Mouse (Mus musculus): Measurements from ENCODE around the gene Gpc4. TPM values are rescaled to one million over a fixed set of nuclear protein-coding genes. Genes with fewer than 3 reads are reported as not detected.
A peak's percentile ranks its signal among the peaks of the same experiment; 100 is the strongest.

Gene Gpc4
- polyA plus RNA-seq (2016; fragmentation: Nextera tagmentation; extraction: Ambion mirVana) = 60.4 and 74.1 TPM in 2 replicates

GRCm38 (mm10) chrX:52164738-52165554 is at the start of gene Gpc4:
Gpc4 (minus strand) TSS chrX:52165252.
- Histone ChIP-seq H3K27ac (peak within 1 kb of the TSS; percentile 77), H3K27me3 (no peaks in the 10 kb centered on the region; the same call in 1 of the 2 replicates)
- 21% methylated on average over 47 of the region's 76 CpGs for WGBS

DNA sequence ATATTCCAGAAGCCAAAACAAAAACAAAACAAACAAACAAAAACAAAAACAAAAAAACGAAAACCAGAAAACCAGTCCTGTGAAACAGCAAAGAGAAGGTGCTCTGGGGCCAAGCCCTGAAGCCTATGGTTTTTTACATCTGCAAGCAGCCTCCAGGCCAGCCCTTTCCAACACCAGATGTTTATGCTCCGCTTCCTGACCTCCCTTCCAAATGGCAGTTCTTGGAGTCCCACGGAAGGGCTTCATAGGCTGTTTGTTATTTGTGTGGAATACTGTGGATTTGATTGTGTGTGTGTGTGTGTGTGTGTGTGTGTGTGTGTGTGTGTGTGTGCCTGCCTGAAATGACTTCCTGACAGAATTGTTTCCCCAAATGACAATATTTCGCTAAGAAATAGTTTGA is 47.8 kb upstream of the Gpc4 start:
- WGBS = 66% methylated on average over 4 of the region's 4 CpGs

More at GRCm38 (mm10) chrX:52164738-52165554, at the start of gene Gpc4:
- Histone ChIP-seq H3K36me3 (replicated peaks) (no peaks in the 10 kb centered on the region), H3K4me1 (peaks cover 8% of the 10 kb centered on the region; the same call in 1 of the 2 replicates), H3K4me2 (peak within 1 kb of the TSS; percentile 63), H3K9me3 (no peaks in the 10 kb centered on the region), H3K4me3 (replicated peaks) (peak within 1 kb of the TSS; percentile 57), H3K9ac (peak within 1 kb of the TSS; percentile 77)
- ATAC-seq (ENCODE audit: low FRiP score) = peak; percentile 93

GRCm38 (mm10) chrX:52199836-52200235 is 34.8 kb upstream of the Gpc4 start:
- Histone ChIP-seq H3K27ac (no peak overlapping the region), H3K4me2 (no peak overlapping the region), H3K36me3 (replicated peaks) (no peaks in the 10 kb centered on the region), H3K9ac (no peak overlapping the region), H3K27me3 (peaks cover 3% of the 10 kb centered on the region; the same call in 1 of the 2 replicates), H3K4me3 (replicated peaks) (no peak overlapping the region), H3K4me1 (peaks cover 5% of the 10 kb centered on the region), H3K9me3 (no peaks in the 10 kb centered on the region)
- no peak for ATAC-seq (ENCODE audit: low FRiP score)
- 21% methylated on average over 6 of the region's 6 CpGs for WGBS

More for the DNA sequence above, 47.8 kb upstream of the Gpc4 start:
- Histone ChIP-seq H3K36me3 (replicated peaks) (no peaks in the 10 kb centered on the region), H3K4me1 (no peaks in the 10 kb centered on the region), H3K9ac (no peak overlapping the region), H3K27ac (no peak overlapping the region), H3K9me3 (no peaks in the 10 kb centered on the region), H3K4me3 (replicated peaks) (no peak overlapping the region), H3K27me3 (peaks cover 13% of the 10 kb centered on the region; the same call in 1 of the 2 replicates), H3K4me2 (no peak overlapping the region)
- ATAC-seq (ENCODE audit: low FRiP score) = no peak

DNA sequence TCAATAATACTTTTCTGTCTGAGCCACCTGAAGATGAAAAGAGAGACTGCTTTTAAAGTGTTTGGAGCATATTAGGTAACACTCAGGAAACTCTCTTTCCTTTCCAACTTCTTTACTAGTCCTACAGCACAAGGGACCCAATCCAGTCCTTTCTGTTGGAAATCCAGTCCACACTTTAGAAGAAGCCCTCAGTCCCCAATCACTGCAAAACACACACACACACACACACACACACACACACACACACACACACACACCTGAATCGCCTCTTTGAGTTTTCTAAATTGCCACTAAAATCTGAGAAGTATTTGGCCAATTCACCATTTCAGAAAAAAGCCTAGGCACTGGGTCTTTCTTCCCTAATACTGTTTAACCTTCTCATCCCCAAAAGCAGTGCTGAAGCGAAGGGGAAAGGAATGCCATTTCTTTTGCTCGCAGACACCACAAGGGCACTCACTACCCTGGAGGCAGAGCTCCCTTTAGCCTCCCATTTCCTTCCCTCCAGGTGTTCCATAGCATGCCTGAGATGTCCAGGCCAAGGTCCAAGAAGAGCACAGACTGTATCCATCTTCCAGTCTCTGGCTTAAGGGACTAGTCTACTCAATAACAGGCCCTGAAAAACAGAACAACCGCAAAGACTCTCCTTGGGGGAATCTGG is 28.4 kb upstream of the Gpc4 start:
- no peak overlapping the region for H3K4me3 ChIP-seq (replicated peaks)
- peaks cover 8% of the 10 kb centered on the region for H3K4me1 ChIP-seq
- no peak for ATAC-seq (ENCODE audit: low FRiP score)
- WGBS = 31% methylated on average over 4 of the region's 4 CpGs
- no peaks in the 10 kb centered on the region for H3K27me3 ChIP-seq
- no peak overlapping the region for H3K27ac ChIP-seq
- H3K4me2 ChIP-seq = no peak overlapping the region
- H3K36me3 ChIP-seq (replicated peaks) = no peaks in the 10 kb centered on the region
- no peak overlapping the region for H3K9ac ChIP-seq
- H3K9me3 ChIP-seq = no peaks in the 10 kb centered on the region

GRCm38 (mm10) chrX:52189094-52189493 is 24.0 kb upstream of the Gpc4 start:
- Histone ChIP-seq H3K4me2 (no peak overlapping the region), H3K27me3 (peaks cover 16% of the 10 kb centered on the region), H3K9ac (no peak overlapping the region), H3K4me1 (peaks cover 11% of the 10 kb centered on the region), H3K4me3 (replicated peaks) (no peak overlapping the region), H3K36me3 (replicated peaks) (no peaks in the 10 kb centered on the region), H3K9me3 (no peaks in the 10 kb centered on the region), H3K27ac (no peak overlapping the region)
- 18% methylated on average over 4 of the region's 4 CpGs for WGBS
- peak; percentile 60; the same call in 1 of the 2 replicates for ATAC-seq (ENCODE audit: low FRiP score)

DNA sequence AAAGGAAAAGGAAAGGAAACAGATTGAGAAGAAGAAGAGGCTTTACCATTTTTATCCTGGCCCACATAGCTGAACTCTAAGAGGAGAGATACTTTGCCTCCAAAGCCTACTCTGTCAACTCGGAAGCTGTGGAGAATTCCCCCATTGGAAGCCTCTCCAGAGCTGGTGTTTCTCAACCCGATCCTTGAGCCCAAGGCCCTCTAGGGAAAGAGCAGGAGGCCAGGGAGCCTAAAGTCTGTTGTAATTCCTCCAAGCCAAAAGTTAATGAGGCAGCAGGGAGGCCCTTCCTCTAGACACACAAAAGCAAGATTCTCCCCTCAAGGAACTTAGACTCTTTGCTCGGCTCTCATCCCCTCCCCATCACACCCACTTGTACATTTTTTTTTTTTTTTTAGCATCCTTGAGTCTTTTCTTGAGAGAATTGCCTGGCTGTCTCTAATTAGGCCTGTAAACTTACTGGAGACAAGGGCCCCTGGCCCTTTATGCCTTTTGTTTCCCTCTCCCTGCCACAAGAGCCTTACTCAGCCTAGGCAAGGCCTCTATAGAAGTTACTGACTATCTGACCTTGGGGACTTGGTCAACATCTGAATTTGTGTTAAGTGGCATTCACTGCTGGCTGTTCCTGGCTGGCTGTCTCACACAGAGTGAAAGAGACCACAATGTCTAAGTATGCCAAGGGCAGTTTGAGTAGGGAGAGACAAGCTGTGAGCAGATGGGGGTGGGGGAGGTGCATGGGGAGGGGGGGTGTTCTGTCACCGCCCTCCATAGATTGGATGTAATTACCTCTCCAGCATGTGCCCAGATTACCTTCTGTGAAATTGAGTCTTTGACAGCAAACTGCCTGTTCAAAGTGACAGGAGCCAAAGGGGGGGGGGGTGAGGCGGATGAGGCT is 18.7 kb upstream of the Gpc4 start:
- peaks cover 16% of the 10 kb centered on the region for H3K27me3 ChIP-seq
- peaks cover 5% of the 10 kb centered on the region for H3K4me1 ChIP-seq
- WGBS = 26% methylated on average over 5 of the region's 5 CpGs
- H3K4me2 ChIP-seq = no peak overlapping the region
- no peaks in the 10 kb centered on the region for H3K9me3 ChIP-seq
- H3K36me3 ChIP-seq (replicated peaks) = no peaks in the 10 kb centered on the region
- H3K9ac ChIP-seq = no peak overlapping the region
- ATAC-seq (ENCODE audit: low FRiP score) = peak; percentile 57; the same call in 1 of the 2 replicates
- H3K27ac ChIP-seq = no peak overlapping the region
- no peak overlapping the region for H3K4me3 ChIP-seq (replicated peaks)

DNA sequence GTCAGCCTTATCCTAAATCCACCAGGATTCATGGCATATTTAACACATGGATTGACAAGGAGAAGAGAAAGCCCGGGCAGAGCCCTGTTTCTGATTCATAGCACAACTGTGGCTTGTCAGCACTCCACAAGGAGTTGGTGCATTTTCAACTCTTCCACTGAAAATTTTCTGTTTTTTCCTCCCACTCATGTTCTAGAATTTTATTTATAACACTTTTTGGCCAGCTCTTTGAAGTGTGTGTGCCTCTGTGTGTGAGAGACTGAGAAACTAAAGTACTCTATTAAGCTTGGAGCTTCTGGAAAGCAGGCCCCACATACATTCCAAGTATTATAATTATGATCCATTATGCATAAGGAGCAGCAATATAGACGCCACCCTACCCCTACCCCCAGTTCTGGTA is 16.3 kb upstream of the Gpc4 start:
- no peak overlapping the region for H3K9ac ChIP-seq
- H3K36me3 ChIP-seq (replicated peaks) = no peaks in the 10 kb centered on the region
- peaks cover 4% of the 10 kb centered on the region; the same call in 1 of the 2 replicates for H3K4me1 ChIP-seq
- no peak for ATAC-seq (ENCODE audit: low FRiP score)
- peaks cover 6% of the 10 kb centered on the region; the same call in 1 of the 2 replicates for H3K27me3 ChIP-seq
- WGBS = 60% methylated on average over 2 of the region's 2 CpGs
- H3K9me3 ChIP-seq = no peaks in the 10 kb centered on the region
- H3K4me3 ChIP-seq (replicated peaks) = no peak overlapping the region
- no peak overlapping the region for H3K27ac ChIP-seq
- no peak overlapping the region for H3K4me2 ChIP-seq

GRCm38 (mm10) chrX:52177067-52177466 is 12.0 kb upstream of the Gpc4 start:
- WGBS = 82% methylated on average over 4 of the region's 4 CpGs

DNA sequence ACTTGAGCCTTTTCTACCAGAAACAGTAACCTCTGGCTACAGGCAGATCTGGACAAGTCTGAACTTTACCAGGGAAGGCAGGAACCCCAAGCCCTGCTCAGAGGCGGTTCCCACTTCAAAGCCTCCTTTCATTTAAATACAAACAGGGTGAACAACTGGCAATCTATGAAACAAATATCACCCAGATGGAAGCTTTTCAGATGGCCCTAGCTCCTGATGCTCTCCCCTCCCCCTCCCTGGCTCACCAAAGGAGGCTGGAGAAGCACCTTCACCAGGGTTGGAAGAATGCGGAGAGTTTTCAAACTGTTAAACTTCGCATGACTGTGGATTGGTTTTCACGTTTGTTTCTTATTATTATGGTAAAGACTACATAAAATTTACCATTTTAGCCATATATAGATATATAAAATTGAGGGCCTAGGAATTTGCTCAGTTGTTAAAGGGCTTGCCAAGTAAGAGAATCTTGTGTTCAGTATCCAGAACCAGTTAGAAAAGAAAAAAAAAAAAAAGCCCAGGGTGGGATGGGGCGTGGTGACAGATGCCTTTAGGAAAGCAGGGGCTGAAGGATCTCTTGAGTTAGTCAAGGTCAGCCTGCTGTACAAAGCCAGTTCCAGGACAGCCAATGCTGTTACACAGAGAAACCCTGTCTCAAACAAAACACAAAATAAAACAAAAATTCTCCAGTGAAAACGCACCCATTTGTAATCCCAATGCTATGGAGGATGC is 2.6 kb upstream of the Gpc4 start:
- Histone ChIP-seq H3K4me3 (replicated peaks) (no peak overlapping the region), H3K27ac (no peak overlapping the region), H3K9me3 (no peaks in the 10 kb centered on the region), H3K4me1 (peaks cover 1% of the 10 kb centered on the region; the same call in 1 of the 2 replicates), H3K36me3 (replicated peaks) (no peaks in the 10 kb centered on the region), H3K9ac (no peak overlapping the region), H3K4me2 (no peak overlapping the region), H3K27me3 (no peaks in the 10 kb centered on the region; the same call in 1 of the 2 replicates)
- WGBS = 52% methylated on average over 6 of the region's 6 CpGs
- no peak for ATAC-seq (ENCODE audit: low FRiP score)

More at GRCm38 (mm10) chrX:52177067-52177466, 12.0 kb upstream of the Gpc4 start:
- no peak overlapping the region for H3K4me3 ChIP-seq (replicated peaks)
- ATAC-seq (ENCODE audit: low FRiP score) = no peak
- H3K9me3 ChIP-seq = no peaks in the 10 kb centered on the region
- H3K27me3 ChIP-seq = no peaks in the 10 kb centered on the region
- no peaks in the 10 kb centered on the region for H3K36me3 ChIP-seq (replicated peaks)
- H3K9ac ChIP-seq = no peak overlapping the region
- H3K27ac ChIP-seq = no peak overlapping the region
- H3K4me1 ChIP-seq = no peaks in the 10 kb centered on the region
- H3K4me2 ChIP-seq = no peak overlapping the region

DNA sequence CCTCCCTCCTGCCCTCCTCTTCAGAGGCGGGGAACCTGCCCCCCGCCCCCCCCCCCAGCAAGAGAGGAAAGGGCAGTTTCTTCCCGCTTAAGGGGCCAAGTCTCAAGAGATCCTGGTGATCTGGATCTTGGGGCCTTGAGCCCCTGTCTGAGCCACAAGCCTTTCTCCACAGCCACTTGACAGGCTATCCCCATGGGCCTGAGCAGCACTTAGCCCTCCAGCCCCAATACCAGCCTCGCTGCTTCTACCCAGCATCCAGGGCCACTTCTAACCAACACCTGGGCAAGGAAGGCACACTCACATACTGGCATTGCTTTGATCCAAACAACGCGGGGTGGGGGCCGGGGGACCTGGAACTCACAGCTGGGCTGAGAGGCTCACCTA is 495 bp upstream of the Gpc4 start:
- no peaks in the 10 kb centered on the region for H3K36me3 ChIP-seq (replicated peaks)
- ATAC-seq (ENCODE audit: low FRiP score) = peak; percentile 53
- peak overlapping the region; percentile 63 for H3K4me2 ChIP-seq
- WGBS = 29% methylated on average over 5 of the region's 7 CpGs
- H3K4me3 ChIP-seq (replicated peaks) = peak overlapping the region; percentile 57
- no peak overlapping the region for H3K9ac ChIP-seq
- peaks cover 8% of the 10 kb centered on the region; the same call in 1 of the 2 replicates for H3K4me1 ChIP-seq
- no peak overlapping the region for H3K27ac ChIP-seq
- no peaks in the 10 kb centered on the region for H3K9me3 ChIP-seq
- H3K27me3 ChIP-seq = no peaks in the 10 kb centered on the region; the same call in 1 of the 2 replicates

DNA sequence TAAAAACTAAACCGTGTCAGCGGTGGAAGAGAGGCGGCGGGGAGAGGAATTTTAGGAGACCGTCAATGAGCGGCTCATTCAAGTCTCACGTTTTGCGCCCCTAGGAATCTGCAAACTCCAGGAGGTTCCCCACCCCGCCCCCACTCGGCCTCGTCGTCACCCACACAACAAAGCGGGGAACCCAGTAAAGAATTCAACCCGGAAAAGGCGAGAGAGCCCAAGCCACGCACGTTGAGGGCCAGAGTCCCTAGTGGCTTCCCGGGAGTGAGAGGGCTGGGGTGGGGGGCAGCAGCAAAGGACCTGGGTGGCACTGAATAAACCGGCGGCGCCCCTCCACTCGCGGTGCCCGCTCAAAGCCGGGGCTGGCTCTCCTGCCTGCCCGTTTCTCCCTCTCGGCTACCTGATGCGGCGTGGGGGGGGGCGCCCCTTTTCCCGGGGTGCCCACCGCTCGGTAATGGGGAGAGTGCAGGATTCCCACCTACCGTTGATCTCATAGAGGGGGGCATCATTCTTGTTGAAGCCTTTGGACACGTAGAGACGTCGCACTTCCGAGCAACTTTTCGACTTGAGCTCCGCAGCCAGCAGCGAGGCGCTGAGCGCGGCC is 816 bp downstream of the Gpc4 start:
- WGBS = 21% methylated on average over 44 of the region's 44 CpGs

More for the DNA sequence above, 816 bp downstream of the Gpc4 start:
- Histone ChIP-seq H3K36me3 (replicated peaks) (no peaks in the 10 kb centered on the region), H3K4me3 (replicated peaks) (peak overlapping the region; percentile 57), H3K27me3 (no peaks in the 10 kb centered on the region; the same call in 1 of the 2 replicates), H3K27ac (peak overlapping the region; percentile 77), H3K4me2 (peak overlapping the region; percentile 63), H3K9ac (peak overlapping the region; percentile 77), H3K9me3 (no peaks in the 10 kb centered on the region), H3K4me1 (peaks cover 8% of the 10 kb centered on the region; the same call in 1 of the 2 replicates)
- ATAC-seq (ENCODE audit: low FRiP score) = no peak
